Comparison of ENCODE assay signal across 10 mouse cellular contexts in the genomic region with DNA sequence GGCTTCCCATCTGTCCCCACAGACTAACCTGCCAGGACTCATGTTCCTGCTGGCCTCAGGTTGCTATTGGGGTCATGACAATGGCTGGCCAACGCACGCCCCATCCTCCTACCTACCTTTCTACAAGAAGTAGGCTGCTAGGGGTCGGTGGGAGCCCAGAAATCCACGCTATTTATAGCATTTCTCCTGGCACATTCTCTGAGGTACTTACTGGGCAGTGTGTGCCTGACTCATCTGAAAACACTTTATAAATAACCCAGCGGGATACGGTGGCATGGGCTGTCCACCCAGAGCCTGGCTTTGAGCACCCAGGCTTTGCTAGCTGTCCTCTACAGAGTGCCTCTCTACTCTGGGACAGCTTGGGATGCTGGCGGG. TPM values are rescaled to one million over a fixed set of nuclear protein-coding genes. Genes with fewer than 3 reads are reported as not detected.
A peak's percentile ranks its signal among the peaks of the same experiment; 100 is the strongest.
DNase-seq lines count a peak whose midpoint lies in the region; ATAC-seq and TF ChIP-seq lines count a peak whose summit lies in the region.
"Had no signal": no experiment of that assay in that cellular context is flagged by ENCODE, and none has a peak within 500 bp of the region (broad histone marks: within the 10 kb centered on the region; RNA-seq: fewer than 3 reads in every experiment).

No protein-coding gene starts in this region.

- CTCF ChIA-PET in Patski (lab: Charles Lee) = interaction anchor here (1.4 kb wide), 2 partner anchors 21 kb away, joined by 3 to 4 read pairs; no protein-coding TSS in a partner anchor

- TF ChIP-seq CTCF in Patski (IDR thresholded peaks at IDR 0.05) = no peak

- DNase-seq in gastrocnemius, adult 18-20 months (ENCODE audit: low spot score) = peak; percentile 76
- no peak for DNase-seq in gastrocnemius, postnatal 4 days (ENCODE audit: low spot score in 2 of 2)
- no peak for DNase-seq in Patski (ENCODE audit: low read depth, low spot score)
- DNase-seq in gastrocnemius, postnatal 14 days = peak; percentile 21
- DNase-seq in heart, postnatal 10 days = peak; percentile 62 to 77
- DNase-seq in lung, adult 18-20 months = no peak
- DNase-seq in layer of hippocampus, adult 18-20 months (ENCODE audit: low spot score in 2 of 2) = no peak
- no peak for DNase-seq in urinary bladder, postnatal 14 days (ENCODE audit: low spot score)
- DNase-seq: thymus, adult 18-20 months had no signal

- intact Hi-C loops in gastrocnemius, postnatal 14 days (cut with DNase I; ENCODE audit: low total_unique reads) = no loop called here
- intact Hi-C loops in heart, postnatal 10 days (cut with DNase I) = loop anchor here (2.0 to 5.0 kb wide), 2 partner anchors 22 to 34 kb away; no protein-coding TSS in a partner anchor

- POLR2A ChIA-PET in Patski (lab: Charles Lee) = interaction anchor here (0.8 kb wide), 1 partner anchor 36 kb away, joined by 3 read pairs; a partner anchor contains a TSS

- peak; percentile 89 for ATAC-seq in Patski

- H3K27me3 ChIP-seq in Patski = no peaks in the 10 kb centered on the region

- in situ Hi-C loops in Patski (cut with MboI; ENCODE audit: low pct_unique_long_range_greater_than_20kb) = no loop called here

RNA-seq across cellular contexts. Expression of a gene that starts 9.0 kb away (rescaled TPM):
- 1 to 10 TPM; 2.9 to 3.7 TPM for total RNA-seq in gastrocnemius, adult 18-20 months (2021)
- 1 to 10 TPM; 1.2 to 1.5 TPM for total RNA-seq in gastrocnemius, postnatal 4 days (2021)
- 0.12 TPM for polyA plus RNA-seq in Patski (2021)
- total RNA-seq in gastrocnemius, postnatal 14 days (2021) = 1 to 10 TPM; 3.1 to 4.8 TPM
- total RNA-seq in heart, postnatal 10 days (2021) = under 1 TPM; 0.29 to 0.30 TPM
- total RNA-seq in layer of hippocampus, adult 18-20 months (2021) = 10 to 100 TPM; 64.3 to 64.4 TPM
- total RNA-seq: common myeloid progenitor, adult 5-6 weeks had no signal

RNA-seq across cellular contexts. Expression of a gene that starts 36.3 kb away (rescaled TPM):
- 1 to 10 TPM; 3.0 to 9.3 TPM for total RNA-seq in gastrocnemius, adult 18-20 months (2021)
- 1 to 10 TPM; 4.5 to 4.8 TPM for total RNA-seq in gastrocnemius, postnatal 4 days (2021)
- polyA plus RNA-seq in Patski (2021) = 0.04 TPM
- 1 to 10 TPM; 4.2 to 8.9 TPM for total RNA-seq in gastrocnemius, postnatal 14 days (2021)
- 1 to 10 TPM; 1.0 to 2.3 TPM for total RNA-seq in heart, postnatal 10 days (2021)
- under 1 TPM; 0.23 to 0.42 TPM for total RNA-seq in layer of hippocampus, adult 18-20 months (2021)
- total RNA-seq: common myeloid progenitor, adult 5-6 weeks had no signal

Comparison
In these comparisons a context has a peak if more than half of its experiments do, and no peak if none do; other contexts are left out.
1. DNase-seq: peak in gastrocnemius, adult 18-20 months (single experiment), gastrocnemius, postnatal 14 days (single experiment) and heart, postnatal 10 days (2 of 2); none in gastrocnemius, postnatal 4 days (0 of 2), Patski (single experiment), lung, adult 18-20 months (0 of 2), layer of hippocampus, adult 18-20 months (0 of 2) and urinary bladder, postnatal 14 days (single experiment).
2. RNA of a gene that starts 9.0 kb away (total RNA-seq): 64.3 to 64.4 TPM in layer of hippocampus, adult 18-20 months; 3.1 to 4.8 TPM in gastrocnemius, postnatal 14 days, 2.9 to 3.7 TPM in gastrocnemius, adult 18-20 months, 1.2 to 1.5 TPM in gastrocnemius, postnatal 4 days and 0.29 to 0.30 TPM in heart, postnatal 10 days; every median in the first group is over 10 times any median in the second.